Mouse (Mus musculus): ENCODE measurements at regions not wholly inside any gene's neighbourhood (a gene's known extent, or its start where the extent isn't known, plus 50 kb on each side); places are given as distances from the start of the nearest gene placed in this dataset.

DNA sequence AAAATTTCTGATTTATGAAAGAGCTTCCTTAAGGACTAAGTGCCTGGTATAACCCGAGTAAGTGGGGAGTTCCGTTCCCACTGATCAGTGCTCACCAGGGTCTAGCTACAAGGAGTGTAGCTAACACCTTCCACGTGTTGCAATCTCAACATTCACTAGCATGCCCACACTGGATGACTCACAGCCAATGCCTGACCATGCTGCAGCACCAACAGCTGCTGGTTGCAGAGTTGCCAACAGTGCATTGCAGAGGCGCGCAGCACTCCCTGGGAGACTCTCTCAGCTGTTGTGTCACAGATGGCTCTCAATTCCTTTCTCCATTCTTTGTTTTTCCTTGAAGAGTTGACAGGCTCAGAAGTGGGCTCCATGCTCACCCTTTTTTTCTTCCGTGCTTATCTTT lies 787.5 kb upstream of the Tenm3 start:
- Histone ChIP-seq H3K9me3 (no peaks in the 10 kb centered on the region), H3K27me3 (no peaks in the 10 kb centered on the region), H3K4me2 (no peak overlapping the region), H3K36me3 (replicated peaks) (no peaks in the 10 kb centered on the region), H3K27ac (no peak overlapping the region), H3K4me1 (peaks cover 7% of the 10 kb centered on the region), H3K9ac (no peak overlapping the region), H3K4me3 (replicated peaks) (no peak overlapping the region)
- whole genome bisulfite sequencing = 82% methylated on average over 6 of the region's 6 CpGs
- no peak for ATAC-seq (ENCODE audit: low FRiP score)

DNA sequence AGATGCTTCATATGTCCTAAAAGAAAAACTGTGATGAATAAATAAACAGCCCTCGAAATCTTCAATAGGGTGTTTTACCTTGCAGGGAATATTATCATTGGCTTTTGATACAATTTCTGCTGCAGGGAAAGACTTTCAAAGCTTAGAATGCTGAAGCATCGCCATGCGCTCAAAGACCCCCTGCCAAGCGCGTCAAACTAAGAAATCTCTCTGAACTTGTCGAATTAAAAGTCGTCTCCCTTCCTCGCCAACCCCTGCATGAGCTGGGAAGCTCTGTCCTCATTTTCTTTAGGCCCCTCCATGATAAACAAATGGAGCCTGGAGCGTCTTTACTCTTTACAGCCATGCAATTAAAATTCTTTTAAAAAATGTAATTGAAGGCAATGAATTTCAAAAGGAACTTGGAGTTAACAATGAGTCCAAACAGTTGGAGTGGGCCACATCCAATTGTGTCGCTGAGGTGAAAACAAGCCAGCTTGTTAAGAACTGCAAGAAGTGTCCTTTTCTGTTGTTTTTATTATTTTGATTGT lies 784.3 kb upstream of the Tenm3 start:
- H3K27me3 ChIP-seq = no peaks in the 10 kb centered on the region
- no peaks in the 10 kb centered on the region for H3K36me3 ChIP-seq (replicated peaks)
- H3K4me2 ChIP-seq = no peak overlapping the region
- WGBS = 16% methylated on average over 10 of the region's 10 CpGs
- ATAC-seq (ENCODE audit: low FRiP score) = peak; percentile 30; the same call in 1 of the 2 replicates
- H3K27ac ChIP-seq = no peak overlapping the region
- peaks cover 7% of the 10 kb centered on the region for H3K4me1 ChIP-seq
- H3K9me3 ChIP-seq = no peaks in the 10 kb centered on the region
- no peak overlapping the region for H3K9ac ChIP-seq
- no peak overlapping the region for H3K4me3 ChIP-seq (replicated peaks)

- Histone ChIP-seq H3K36me3 (replicated peaks) (no peaks in the 10 kb centered on the region), H3K4me2 (no peak overlapping the region), H3K4me1 (no peaks in the 10 kb centered on the region), H3K27me3 (no peaks in the 10 kb centered on the region), H3K9ac (no peak overlapping the region), H3K9me3 (no peaks in the 10 kb centered on the region), H3K27ac (no peak overlapping the region), H3K4me3 (replicated peaks) (no peak overlapping the region)
- no peak for ATAC-seq (ENCODE audit: low FRiP score)
- 40% methylated on average over 2 of the region's 2 CpGs for WGBS
Measured at GRCm38 (mm10) chr8:49595501-49595900, 751.8 kb upstream of the Tenm3 start.

- H3K27me3 ChIP-seq = no peaks in the 10 kb centered on the region
- WGBS = 63% methylated on average over 3 of the region's 3 CpGs
- no peaks in the 10 kb centered on the region for H3K4me1 ChIP-seq
- no peaks in the 10 kb centered on the region for H3K36me3 ChIP-seq (replicated peaks)
- no peaks in the 10 kb centered on the region for H3K9me3 ChIP-seq
- no peak overlapping the region for H3K4me2 ChIP-seq
- ATAC-seq (ENCODE audit: low FRiP score) = no peak
- no peak overlapping the region for H3K4me3 ChIP-seq (replicated peaks)
- no peak overlapping the region for H3K9ac ChIP-seq
- H3K27ac ChIP-seq = no peak overlapping the region
Measured at GRCm38 (mm10) chr8:49567423-49567822, 723.7 kb upstream of the Tenm3 start.

DNA sequence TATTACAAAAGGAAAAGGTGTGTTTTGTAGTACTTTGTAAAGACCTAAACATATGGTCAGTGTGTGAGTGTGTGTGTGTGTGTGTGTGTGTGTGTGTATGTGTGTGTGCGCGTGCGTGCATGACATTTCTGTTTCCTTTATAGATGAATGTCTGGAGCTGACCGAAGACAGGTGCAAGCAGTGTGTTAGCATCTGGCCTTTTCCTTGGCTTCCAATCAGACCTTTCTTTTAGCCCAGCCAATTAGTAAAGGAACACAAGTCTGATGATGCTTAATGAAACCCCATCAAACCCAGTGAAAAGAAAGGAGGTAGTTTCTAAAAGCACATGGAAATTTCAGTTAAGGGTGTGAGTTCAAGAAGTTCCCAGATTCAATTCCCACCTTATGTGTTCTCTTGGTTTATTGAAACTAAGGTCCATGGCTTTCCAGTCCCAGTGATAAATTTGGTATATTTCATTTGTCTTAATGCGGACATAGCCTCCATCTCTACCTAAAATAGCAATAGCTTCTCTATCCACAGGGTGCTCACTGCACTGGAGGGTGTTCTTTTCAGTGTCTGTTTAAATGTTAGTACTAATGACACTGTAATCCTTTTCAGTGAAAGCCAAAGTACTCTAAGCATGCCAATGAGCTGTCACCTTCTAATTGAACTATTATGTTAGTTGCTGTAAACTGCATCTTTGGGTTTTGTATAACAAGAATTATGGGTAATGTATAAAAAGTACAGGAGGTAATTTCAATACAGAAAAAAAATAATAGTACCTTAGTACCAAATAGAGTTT lies 719.9 kb upstream of the Tenm3 start:
- H3K9me3 ChIP-seq = no peaks in the 10 kb centered on the region
- H3K4me3 ChIP-seq (replicated peaks) = no peak overlapping the region
- no peaks in the 10 kb centered on the region for H3K4me1 ChIP-seq
- H3K36me3 ChIP-seq (replicated peaks) = no peaks in the 10 kb centered on the region
- H3K27me3 ChIP-seq = no peaks in the 10 kb centered on the region
- no peak overlapping the region for H3K27ac ChIP-seq
- peak; percentile 70; the same call in 1 of the 2 replicates for ATAC-seq (ENCODE audit: low FRiP score)
- H3K9ac ChIP-seq = no peak overlapping the region
- WGBS = 69% methylated on average over 5 of the region's 5 CpGs
- H3K4me2 ChIP-seq = no peak overlapping the region

DNA sequence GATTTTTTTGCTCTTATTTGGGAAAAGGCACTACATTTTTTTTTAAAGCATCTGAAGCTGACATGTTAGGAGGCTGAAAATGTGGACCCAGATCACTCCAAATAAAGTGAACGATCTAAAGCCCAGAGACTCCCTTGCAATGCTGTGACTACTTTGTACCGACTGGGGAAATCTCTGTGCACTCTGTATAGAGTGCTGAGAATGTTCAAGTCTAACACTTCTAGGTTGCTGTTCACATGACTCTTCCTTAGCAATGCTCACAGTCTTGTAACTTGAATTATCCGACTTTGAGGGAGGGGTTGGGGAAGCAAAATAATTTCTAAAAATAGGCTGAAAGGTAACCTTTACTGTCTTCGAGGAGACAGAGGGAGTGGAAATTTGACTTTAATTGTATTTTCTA lies 719.2 kb upstream of the Tenm3 start:
- no peaks in the 10 kb centered on the region for H3K27me3 ChIP-seq
- WGBS = 79% methylated on average over 4 of the region's 4 CpGs
- H3K9ac ChIP-seq = no peak overlapping the region
- no peaks in the 10 kb centered on the region for H3K4me1 ChIP-seq
- H3K4me3 ChIP-seq (replicated peaks) = no peak overlapping the region
- H3K27ac ChIP-seq = no peak overlapping the region
- no peaks in the 10 kb centered on the region for H3K9me3 ChIP-seq
- no peak for ATAC-seq (ENCODE audit: low FRiP score)
- H3K4me2 ChIP-seq = no peak overlapping the region
- no peaks in the 10 kb centered on the region for H3K36me3 ChIP-seq (replicated peaks)

DNA sequence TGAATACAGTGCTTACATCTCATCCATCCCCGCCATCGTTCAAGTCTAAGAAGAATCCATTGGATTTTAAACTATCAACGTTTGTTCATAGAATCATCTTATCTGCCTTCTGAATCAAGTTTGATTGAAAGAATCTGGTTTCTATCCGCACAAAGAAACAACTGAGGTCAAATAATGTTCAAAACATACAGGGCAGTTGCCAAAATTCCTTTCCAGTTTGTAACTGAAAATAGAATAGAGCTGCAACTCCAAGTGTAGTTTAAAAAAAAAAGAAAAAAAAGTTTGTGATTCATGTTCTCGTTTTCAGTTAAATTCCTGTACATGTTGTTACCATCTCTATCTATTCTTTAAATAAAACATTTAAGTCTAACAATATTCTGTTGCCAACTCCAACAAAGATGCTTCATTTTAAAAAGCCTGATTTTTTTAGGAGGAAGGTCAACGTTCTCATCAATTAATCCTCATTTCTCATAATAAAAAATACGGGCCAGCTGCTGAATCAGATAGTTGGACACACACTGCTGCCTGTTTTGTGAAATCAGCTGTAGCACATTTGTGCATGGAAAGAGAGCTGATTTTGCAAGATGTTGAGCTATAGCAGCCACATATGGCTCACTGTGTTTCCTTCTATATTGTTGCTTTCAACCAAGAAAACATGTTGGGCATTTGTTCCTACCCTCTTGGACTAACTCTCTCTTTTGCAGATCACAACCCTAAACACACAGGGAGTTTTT lies 712.1 kb upstream of the Tenm3 start:
- Histone ChIP-seq H3K4me1 (no peaks in the 10 kb centered on the region), H3K4me2 (no peak overlapping the region), H3K36me3 (replicated peaks) (no peaks in the 10 kb centered on the region), H3K9ac (no peak overlapping the region), H3K4me3 (replicated peaks) (no peak overlapping the region), H3K27me3 (no peaks in the 10 kb centered on the region), H3K27ac (no peak overlapping the region), H3K9me3 (no peaks in the 10 kb centered on the region)
- WGBS = 87% methylated on average over 7 of the region's 7 CpGs
- no peak for ATAC-seq (ENCODE audit: low FRiP score)

DNA sequence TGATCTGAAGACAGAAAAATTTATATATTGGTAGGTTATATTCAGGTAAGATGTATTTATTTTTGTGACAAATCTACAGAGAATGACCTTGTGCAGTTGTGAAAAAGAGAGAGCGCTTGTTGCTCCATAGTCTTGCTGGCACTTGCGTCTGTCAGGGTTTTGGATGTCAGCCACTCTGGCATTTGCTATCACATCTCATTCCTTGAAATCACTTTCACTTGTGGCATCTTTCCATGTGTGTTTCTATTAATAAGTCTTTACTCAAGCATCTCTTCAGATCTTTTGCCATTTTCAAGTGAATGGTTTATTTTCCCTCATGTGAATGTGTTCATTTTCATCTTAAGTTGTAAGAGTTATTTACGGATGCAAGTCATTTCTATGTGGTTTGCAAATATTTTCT lies 709.4 kb upstream of the Tenm3 start:
- no peak overlapping the region for H3K9ac ChIP-seq
- ATAC-seq (ENCODE audit: low FRiP score) = no peak
- 91% methylated on average over 3 of the region's 3 CpGs for WGBS

GRCm38 (mm10) chr8:49543321-49543720 lies 699.6 kb upstream of the Tenm3 start:
- no peak for ATAC-seq (ENCODE audit: low FRiP score)
- no peaks in the 10 kb centered on the region for H3K9me3 ChIP-seq
- no peak overlapping the region for H3K9ac ChIP-seq
- no peak overlapping the region for H3K27ac ChIP-seq
- H3K4me2 ChIP-seq = no peak overlapping the region
- H3K27me3 ChIP-seq = no peaks in the 10 kb centered on the region
- WGBS = 92% methylated on average over 4 of the region's 4 CpGs
- H3K36me3 ChIP-seq (replicated peaks) = no peaks in the 10 kb centered on the region
- no peak overlapping the region for H3K4me3 ChIP-seq (replicated peaks)
- no peaks in the 10 kb centered on the region for H3K4me1 ChIP-seq

More for the DNA sequence above, 709.4 kb upstream of the Tenm3 start:
- Histone ChIP-seq H3K9me3 (no peaks in the 10 kb centered on the region), H3K4me1 (no peaks in the 10 kb centered on the region), H3K27ac (no peak overlapping the region), H3K4me3 (replicated peaks) (no peak overlapping the region), H3K27me3 (no peaks in the 10 kb centered on the region), H3K36me3 (replicated peaks) (no peaks in the 10 kb centered on the region), H3K4me2 (no peak overlapping the region)

GRCm38 (mm10) chr8:49541337-49541736 lies 697.6 kb upstream of the Tenm3 start:
- ATAC-seq (ENCODE audit: low FRiP score) = no peak
- H3K27ac ChIP-seq = no peak overlapping the region
- no peaks in the 10 kb centered on the region for H3K4me1 ChIP-seq
- no peaks in the 10 kb centered on the region for H3K36me3 ChIP-seq (replicated peaks)
- H3K4me3 ChIP-seq (replicated peaks) = no peak overlapping the region
- H3K4me2 ChIP-seq = no peak overlapping the region
- no peaks in the 10 kb centered on the region for H3K9me3 ChIP-seq
- no peak overlapping the region for H3K9ac ChIP-seq
- no peaks in the 10 kb centered on the region for H3K27me3 ChIP-seq
- WGBS = 77% methylated on average over 5 of the region's 5 CpGs

- 0 out of 2 replicates have a peak, but pooled peaks cover 3% of the 10 kb centered on the region for H3K27me3 ChIP-seq
- no peak overlapping the region for H3K4me2 ChIP-seq
- 66% methylated on average over 5 of the region's 5 CpGs for WGBS
- H3K4me1 ChIP-seq = 0 out of 2 replicates have a peak, but pooled peaks cover 4% of the 10 kb centered on the region
- no peaks in the 10 kb centered on the region for H3K36me3 ChIP-seq (replicated peaks)
- no peak for ATAC-seq (ENCODE audit: low FRiP score)
- no peak overlapping the region for H3K4me3 ChIP-seq (replicated peaks)
- H3K27ac ChIP-seq = no peak overlapping the region
- H3K9me3 ChIP-seq = no peaks in the 10 kb centered on the region
- H3K9ac ChIP-seq = no peak overlapping the region
Measured at GRCm38 (mm10) chr8:49533412-49534351, 689.9 kb upstream of the Tenm3 start.

DNA sequence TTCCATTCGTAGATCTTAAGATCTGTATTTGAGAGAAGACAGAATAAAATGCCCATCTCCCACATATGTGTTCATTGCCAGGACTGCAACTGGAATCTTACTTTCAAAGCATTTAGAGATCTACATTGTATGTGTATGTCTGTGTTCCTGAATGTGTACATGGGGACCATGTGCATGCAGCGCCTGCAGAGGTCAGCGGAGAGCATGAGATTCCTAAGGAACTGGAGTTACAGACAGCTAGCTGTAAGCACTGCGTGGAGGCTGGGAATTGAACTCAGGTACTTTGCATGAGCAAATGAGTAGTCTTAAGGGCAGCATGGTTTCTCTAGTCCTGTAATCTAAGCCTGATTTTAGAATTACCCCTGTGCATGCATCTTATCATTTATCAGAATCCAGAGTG lies 685.5 kb upstream of the Tenm3 start:
- Histone ChIP-seq H3K27me3 (0 out of 2 replicates have a peak, but pooled peaks cover 3% of the 10 kb centered on the region), H3K4me1 (0 out of 2 replicates have a peak, but pooled peaks cover 4% of the 10 kb centered on the region), H3K9me3 (no peaks in the 10 kb centered on the region), H3K27ac (no peak overlapping the region), H3K36me3 (replicated peaks) (no peaks in the 10 kb centered on the region), H3K4me3 (replicated peaks) (no peak overlapping the region), H3K4me2 (no peak overlapping the region), H3K9ac (no peak overlapping the region)
- ATAC-seq (ENCODE audit: low FRiP score) = 0 out of 2 replicates have a peak, but pooled peaks have one; percentile 46
- WGBS = 73% methylated on average over 4 of the region's 4 CpGs
